In the genomic region with DNA sequence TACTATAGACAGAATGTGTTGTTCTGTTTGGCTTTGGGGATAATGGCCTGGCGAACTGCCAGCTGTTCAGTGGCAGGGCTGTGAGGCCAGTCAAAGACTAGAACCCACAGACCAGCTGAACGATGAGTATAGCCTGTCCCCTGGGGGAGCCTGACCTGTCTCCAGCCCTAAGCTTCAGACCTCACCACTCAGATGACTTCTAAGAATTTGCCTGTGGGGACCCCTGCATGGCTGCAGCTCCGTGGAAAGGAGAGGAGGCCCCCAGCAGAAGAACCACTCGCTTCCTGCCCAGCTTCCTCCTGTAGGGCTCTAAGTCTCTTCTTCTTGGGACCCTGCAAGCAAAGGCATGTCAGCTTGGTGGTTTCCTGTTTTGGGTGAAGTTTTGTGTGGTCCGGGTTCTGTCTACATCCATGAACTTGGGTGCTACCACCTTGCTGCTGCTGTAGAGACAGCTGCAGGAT, we compare ENCODE assay signal across 13 mouse cellular contexts. TPM values are rescaled to one million over a fixed set of nuclear protein-coding genes. Genes with fewer than 3 reads are reported as not detected.
DNase-seq lines count a peak whose midpoint lies in the region; ATAC-seq lines count a peak whose summit lies in the region.
"Had no signal": no experiment of that assay in that cellular context is flagged by ENCODE, and none has a peak within 500 bp of the region (broad histone marks: within the 10 kb centered on the region; RNA-seq: fewer than 3 reads in every experiment).

No protein-coding gene starts in this region.

- H3K27ac ChIP-seq in heart, embryonic 15.5 days: peak overlapping the region; percentile 15; the same call in 1 of the 2 replicates
- no peak overlapping the region for H3K27ac ChIP-seq in heart, embryonic 12.5 days (ENCODE audit: poor library complexity, severe bottlenecking)
- H3K27ac ChIP-seq: liver, embryonic 14.5 days; stomach, postnatal 0 days had no signal

- no peaks in the 10 kb centered on the region for H3K36me3 ChIP-seq in heart, embryonic 15.5 days
- H3K36me3 ChIP-seq in heart, embryonic 12.5 days: no peaks in the 10 kb centered on the region

- DNase-seq in 416B (ENCODE audit: low read depth): peak; percentile 62
- DNase-seq in T-cell, adult 2 months (ENCODE audit: low spot score): peak; percentile 76
- peak; percentile 71 for DNase-seq in naive thymus-derived CD4-positive, alpha-beta T cell, adult 2 months (ENCODE audit: low read depth)
- DNase-seq in testis, postnatal 14 days (ENCODE audit: low spot score): no peak
- no peak for DNase-seq in frontal cortex, postnatal 36 days (ENCODE audit: low spot score in 2 of 2)
- no peak for DNase-seq in embryo, embryonic 11 days
- DNase-seq: adrenal gland, adult 2 months; midbrain, embryonic 14.5 days had no signal

- H3K4me3 ChIP-seq in heart, embryonic 15.5 days: no peak overlapping the region
- H3K4me3 ChIP-seq in heart, embryonic 12.5 days: no peak overlapping the region

- no peaks in the 10 kb centered on the region for H3K27me3 ChIP-seq in heart, embryonic 15.5 days
- H3K27me3 ChIP-seq in heart, embryonic 12.5 days (replicated peaks): no peaks in the 10 kb centered on the region

- H3K4me2 ChIP-seq in heart, embryonic 15.5 days: no peak overlapping the region
- H3K4me2 ChIP-seq in heart, embryonic 12.5 days: no peak overlapping the region

- no peak overlapping the region for H3K9ac ChIP-seq in heart, embryonic 15.5 days
- no peak overlapping the region for H3K9ac ChIP-seq in heart, embryonic 12.5 days
- H3K9ac ChIP-seq: liver, embryonic 14.5 days had no signal

- WGBS in heart, embryonic 15.5 days: 56% methylated on average over 5 of the region's 5 CpGs
- 59% methylated on average over 5 of the region's 5 CpGs for WGBS in heart, embryonic 12.5 days

- H3K4me1 ChIP-seq in heart, embryonic 15.5 days (replicated peaks): peaks cover 9% of the 10 kb centered on the region
- H3K4me1 ChIP-seq in heart, embryonic 12.5 days (replicated peaks): peaks cover 13% of the 10 kb centered on the region

- no peaks in the 10 kb centered on the region for H3K9me3 ChIP-seq in heart, embryonic 15.5 days (replicated peaks)
- H3K9me3 ChIP-seq in heart, embryonic 12.5 days (replicated peaks): no peaks in the 10 kb centered on the region

- ATAC-seq in heart, embryonic 15.5 days (replicated peaks; ENCODE audit: insufficient number of reproducible peaks, insufficient read depth, low FRiP score, low read depth): no peak
- ATAC-seq in heart, embryonic 12.5 days (ENCODE audit: insufficient number of reproducible peaks, low FRiP score): no peak
- ATAC-seq: intestine, postnatal 0 days had no signal

RNA-seq across cellular contexts. Expression of gene Vsir, which starts 24.0 kb away (rescaled TPM):
- 3.9 and 5.5 TPM in 2 replicates for polyA plus RNA-seq in heart, embryonic 15.5 days (2015; fragmentation: Nextera tagmentation; extraction: Ambion mirVana)
- polyA plus RNA-seq in heart, embryonic 12.5 days (2016; fragmentation: Nextera tagmentation; extraction: Ambion mirVana): 1.8 TPM in 2 replicates

RNA-seq across cellular contexts. Expression of gene Gm17455, which starts 28.9 kb away (rescaled TPM):
- 0.20 and 0.32 TPM in 2 replicates for polyA plus RNA-seq in heart, embryonic 15.5 days (2015; fragmentation: Nextera tagmentation; extraction: Ambion mirVana)
- polyA plus RNA-seq in heart, embryonic 12.5 days (2016; fragmentation: Nextera tagmentation; extraction: Ambion mirVana): 0.20 and 0.31 TPM in 2 replicates
- polyA plus RNA-seq: liver, embryonic 14.5 days had no signal

Comparison
In these comparisons a context has a peak if more than half of its experiments do, and no peak if none do; other contexts are left out.
1. DNase-seq: peak in 416B (single experiment), T-cell, adult 2 months (single experiment) and naive thymus-derived CD4-positive, alpha-beta T cell, adult 2 months (single experiment); none in testis, postnatal 14 days (single experiment), frontal cortex, postnatal 36 days (0 of 2) and embryo, embryonic 11 days (single experiment).